Mouse (Mus musculus): Measurements from ENCODE around the gene Fgfr2.

DNA sequence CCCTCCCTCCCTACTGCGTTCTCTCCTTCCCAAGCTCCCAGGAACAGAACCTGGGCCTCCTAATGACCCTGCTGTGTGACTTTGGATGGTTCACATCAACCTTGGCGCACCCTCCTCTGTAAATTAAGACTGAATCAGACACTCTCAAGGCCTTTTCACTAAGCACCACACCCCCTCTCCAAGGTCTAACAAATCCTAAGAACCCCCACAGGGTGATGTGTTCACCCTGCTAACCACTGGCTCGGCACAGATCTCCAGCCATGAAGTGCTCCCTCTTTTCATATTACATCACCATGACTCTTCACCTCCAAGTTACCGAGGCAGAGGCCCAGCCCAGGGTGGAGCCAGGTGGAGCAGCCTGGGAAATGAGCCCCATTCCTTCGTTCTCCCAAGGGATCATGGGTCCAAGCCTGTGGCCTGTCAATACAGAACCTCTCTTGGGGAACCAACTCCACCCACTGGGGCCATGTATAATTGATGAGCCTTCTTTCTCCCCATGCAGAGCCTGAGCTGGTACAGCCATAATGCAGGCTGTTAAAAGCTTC, 777.6 kb downstream of the Fgfr2 start:
- TF ChIP-seq ZC3H11A (IDR thresholded peaks at IDR 0.05; ENCODE audit: borderline replicate concordance, low read depth, low read length) (no peak), CHD2 (IDR thresholded peaks at IDR 0.05; ENCODE audit: low read depth, low read length) (no peak)
